Mouse (Mus musculus): ENCODE data around the gene Trabd2b.

DNA sequence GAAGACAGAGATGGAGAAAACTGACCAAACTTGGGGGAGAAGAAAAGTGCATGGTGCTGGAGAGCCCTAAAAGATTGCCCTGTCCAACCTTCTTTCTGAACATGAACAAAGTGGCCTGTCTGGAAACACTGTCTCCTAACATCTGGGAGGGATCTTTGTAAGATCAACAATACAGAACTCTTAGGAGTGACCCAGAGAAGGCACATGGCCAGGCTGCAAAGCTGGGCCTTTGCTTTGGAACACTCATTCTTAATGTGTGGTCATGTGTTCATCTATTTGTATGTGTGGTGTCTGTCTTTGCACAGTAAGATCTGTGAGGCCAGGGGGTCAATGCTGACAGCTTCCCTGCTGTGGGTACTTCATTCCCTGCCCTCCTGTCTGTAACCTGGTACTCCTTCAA is 16.9 kb upstream of the Trabd2b start:
- TF ChIP-seq CTCF (IDR thresholded peaks at IDR 0.05; ENCODE audit: extremely low read depth, insufficient read depth, low read length) (no peak), POLR2A (IDR thresholded peaks at IDR 0.05; ENCODE audit: extremely low read depth, insufficient read depth, low read length) (no peak)

All from cortical plate, adult 2 months (tissue).